Mouse (Mus musculus) lung, postnatal 0 days (tissue): ENCODE measurements around the gene Olfr1032. TPM values are rescaled to one million over a fixed set of nuclear protein-coding genes. Genes with fewer than 3 reads are reported as not detected.

ENCODE experiments used
- polyA plus RNA-seq: library from polyadenylated mRNA; unstranded; fragments of >200 nt; fragmentation: Nextera tagmentation; extraction: Ambion mirVana; gene quantifications from 2 replicates; pipeline ENCODE4 v1.2.1, GENCODE M21; 2015

The Olfr1032 gene
- polyA plus RNA-seq, 1 experiment from 2014 or later = not detected

Other genes starting within 250 kb of the Olfr1032 start
- gene Olfr1012, start 242.8 kb upstream of the Olfr1032 start, polyA plus RNA-seq = not detected in 2 replicates
- not detected in 2 replicates for gene Olfr1013, start 238.4 kb upstream of the Olfr1032 start, polyA plus RNA-seq
- not detected in 2 replicates for gene Olfr1014, start 232.8 kb upstream of the Olfr1032 start, polyA plus RNA-seq
- gene Olfr1015, start 223.5 kb upstream of the Olfr1032 start, polyA plus RNA-seq = not detected in 2 replicates
- not detected in 2 replicates for gene Olfr1016, start 203.0 kb upstream of the Olfr1032 start, polyA plus RNA-seq
- not detected in 2 replicates for gene Olfr1018, start 187.1 kb upstream of the Olfr1032 start, polyA plus RNA-seq
- gene Olfr1019, start 160.1 kb upstream of the Olfr1032 start, polyA plus RNA-seq = not detected in 2 replicates
- not detected in 2 replicates for gene Olfr1020, start 158.5 kb upstream of the Olfr1032 start, polyA plus RNA-seq
- not detected in 2 replicates for gene Olfr1022, start 136.9 kb upstream of the Olfr1032 start, polyA plus RNA-seq
- gene Olfr1023, start 119.9 kb upstream of the Olfr1032 start, polyA plus RNA-seq = not detected in 2 replicates
- gene Olfr1024, start 100.5 kb upstream of the Olfr1032 start, polyA plus RNA-seq = not detected in 2 replicates
- not detected in 2 replicates for gene Olfr1025-ps1, start 90.3 kb upstream of the Olfr1032 start, polyA plus RNA-seq
- gene Olfr1026, start 84.0 kb upstream of the Olfr1032 start, polyA plus RNA-seq = not detected in 2 replicates
- not detected in 2 replicates for gene Olfr1028, start 55.1 kb upstream of the Olfr1032 start, polyA plus RNA-seq
- not detected in 2 replicates for gene Olfr1029, start 31.6 kb upstream of the Olfr1032 start, polyA plus RNA-seq
- gene Olfr1030, start 26.3 kb upstream of the Olfr1032 start, polyA plus RNA-seq = not detected in 2 replicates
- not detected in 2 replicates for gene Olfr1031, start 15.2 kb upstream of the Olfr1032 start, polyA plus RNA-seq
- 3.4 and 8.8 TPM in 2 replicates for gene Olfr1033, start 15.1 kb downstream of the Olfr1032 start, polyA plus RNA-seq
- gene Olfr1034, start 40.3 kb downstream of the Olfr1032 start, polyA plus RNA-seq = 0.06 TPM in 1 of 2 replicates, not detected in the other
- gene Olfr1036, start 68.5 kb downstream of the Olfr1032 start, polyA plus RNA-seq = not detected in 2 replicates
- not detected in 2 replicates for gene Olfr1037, start 81.8 kb downstream of the Olfr1032 start, polyA plus RNA-seq
- gene Olfr1039, start 130.4 kb downstream of the Olfr1032 start, polyA plus RNA-seq = not detected in 2 replicates
- gene Olfr1040, start 141.2 kb downstream of the Olfr1032 start, polyA plus RNA-seq = not detected in 2 replicates
- not detected in 2 replicates for gene Olfr1042, start 156.3 kb downstream of the Olfr1032 start, polyA plus RNA-seq
- gene Olfr1043, start 162.0 kb downstream of the Olfr1032 start, polyA plus RNA-seq = not detected in 2 replicates
- not detected in 2 replicates for gene Olfr1044, start 172.3 kb downstream of the Olfr1032 start, polyA plus RNA-seq
- not detected in 2 replicates for gene Olfr52, start 180.1 kb downstream of the Olfr1032 start, polyA plus RNA-seq
- gene Olfr1045, start 197.5 kb downstream of the Olfr1032 start, polyA plus RNA-seq = not detected in 2 replicates
- gene Olfr1046, start 213.8 kb downstream of the Olfr1032 start, polyA plus RNA-seq = not detected in 2 replicates
- gene Olfr1047, start 225.9 kb downstream of the Olfr1032 start, polyA plus RNA-seq = not detected in 2 replicates
- not detected in 2 replicates for gene Olfr1048, start 234.7 kb downstream of the Olfr1032 start, polyA plus RNA-seq